Mouse (Mus musculus) neural tube, embryonic 14.5 days (tissue): ENCODE measurements around the gene Tm4sf5. TPM values are rescaled to one million over a fixed set of nuclear protein-coding genes. Genes with fewer than 3 reads are reported as not detected.

Source experiments
- ATAC-seq: fragments of 200-750 bp; cut with Nextera tagmentation; 2 replicates; pipeline ENCODE4 v1.8.0; 2017; ENCODE audit warnings: low read depth, mild to moderate bottlenecking, moderate TSS enrichment, moderate library complexity
- H3K27ac ChIP-seq: fragments of 300-500 bp; sonication (generic); 2 replicates; pipeline ENCODE4 v1.5.1; 2014; ENCODE audit warnings: low read depth, mild to moderate bottlenecking, control low read depth, low read length, moderate library complexity, mixed read lengths
- H3K27me3 ChIP-seq: fragments of 300-500 bp; sonication (generic); 2 replicates; pipeline ENCODE4 v1.6.1; 2014; ENCODE audit warnings: low read length; ENCODE audit not compliant: control insufficient read depth, insufficient read depth
- H3K36me3 ChIP-seq: fragments of 300-500 bp; sonication (generic); 2 replicates; pipeline ENCODE4 v1.6.1; 2014; ENCODE audit warnings: low read length, mixed read lengths; ENCODE audit not compliant: control insufficient read depth, insufficient read depth
- H3K4me1 ChIP-seq: fragments of 300-500 bp; sonication (generic); 2 replicates; pipeline ENCODE4 v1.6.1; 2014; ENCODE audit warnings: low read length; ENCODE audit not compliant: control insufficient read depth, insufficient read depth
- H3K4me2 ChIP-seq: fragments of 300-500 bp; sonication (generic); 2 replicates; pipeline ENCODE4 v1.6.1; 2014; ENCODE audit warnings: mild to moderate bottlenecking, low read depth, low read length, control low read depth
- H3K4me3 ChIP-seq: fragments of 300-500 bp; sonication (generic); 2 replicates; pipeline ENCODE4 v1.5.1; 2014; ENCODE audit warnings: low read depth, low read length, control low read depth, mixed read lengths
- H3K9ac ChIP-seq: fragments of 300-500 bp; sonication (generic); replicated peaks from 2 replicates; pipeline ENCODE4 v1.6.1; 2014; ENCODE audit warnings: low read depth, mild to moderate bottlenecking, control low read depth, low read length, mixed read lengths
- H3K9me3 ChIP-seq: fragments of 300-500 bp; sonication (generic); 2 replicates; pipeline ENCODE4 v1.6.1; 2016; ENCODE audit warnings: low read length; ENCODE audit not compliant: control insufficient read depth
- WGBS: fragments of 180-500 bp; shearing (Covaris S2); extraction: QIAGEN DNeasy Blood & Tissue Kit; methylation state at CpG from one replicate; pipeline ENCODE4 v1.1.7; 2014; 5-methylcytosine and 5-hydroxymethylcytosine counted together
- polyA plus RNA-seq: library from polyadenylated mRNA; unstranded; fragments of >200 nt; fragmentation: Nextera tagmentation; extraction: Ambion mirVana; gene quantifications from 2 replicates; pipeline ENCODE4 v1.2.1, GENCODE M21; 2014

The Tm4sf5 gene
- polyA plus RNA-seq, 1 experiment from 2014 or later, result 3.7 TPM

DNA sequence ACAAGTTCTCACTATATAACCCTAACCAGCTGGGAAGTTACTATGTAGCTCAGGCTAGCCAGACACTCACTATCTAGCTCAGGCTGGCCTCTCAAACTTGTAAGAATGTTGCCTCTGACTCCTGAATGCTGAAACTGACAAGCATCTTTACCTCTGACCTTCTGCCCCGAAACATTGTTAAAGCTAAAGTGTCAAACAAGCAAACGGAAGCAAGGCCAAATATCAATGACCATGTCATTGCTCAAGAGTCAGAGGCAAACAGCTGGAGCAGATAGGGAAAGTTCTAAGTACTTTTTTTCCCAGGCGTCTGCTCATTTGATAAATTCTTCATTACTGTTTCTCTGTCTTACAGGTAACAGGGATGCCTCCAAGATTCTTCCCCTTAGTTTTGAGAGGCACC, 3.0 kb upstream of the Tm4sf5 start:
- Histone ChIP-seq H3K4me1 (no peaks in the 10 kb centered on the region), H3K9me3 (no peaks in the 10 kb centered on the region), H3K9ac (no peak overlapping the region), H3K4me2 (no peak overlapping the region), H3K27ac (no peak overlapping the region), H3K36me3 (no peaks in the 10 kb centered on the region), H3K27me3 (no peaks in the 10 kb centered on the region), H3K4me3 (no peak overlapping the region)
- ATAC-seq, result no peak
- 83% methylated on average over 3 of the region's 3 CpGs for WGBS

DNA sequence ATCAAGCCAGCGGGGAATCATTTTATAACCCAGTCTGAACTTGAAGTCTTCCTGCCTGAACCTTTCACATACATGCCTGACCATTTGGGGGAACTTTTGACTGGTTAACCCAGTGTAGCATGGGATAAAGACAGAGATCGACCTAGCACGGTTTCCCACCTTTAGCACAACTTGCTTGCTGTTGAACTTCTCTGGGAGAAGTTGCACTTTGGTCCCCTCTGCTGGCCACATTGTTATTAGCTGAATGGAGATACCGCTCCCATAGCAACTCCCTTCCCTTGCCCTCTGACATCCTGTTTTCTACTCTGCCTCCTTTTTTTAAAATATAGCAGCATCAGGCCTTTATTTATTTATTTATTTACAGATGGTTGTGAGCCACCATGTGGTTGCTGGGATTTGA, 1.3 kb downstream of the Tm4sf5 start:
- H3K4me3 ChIP-seq, result no peak overlapping the region
- no peak for ATAC-seq
- WGBS, result 33% methylated on average over 4 of the region's 4 CpGs
- no peaks in the 10 kb centered on the region for H3K9me3 ChIP-seq
- H3K4me1 ChIP-seq, result no peaks in the 10 kb centered on the region
- no peak overlapping the region for H3K4me2 ChIP-seq
- H3K27me3 ChIP-seq, result no peaks in the 10 kb centered on the region
- no peak overlapping the region for H3K9ac ChIP-seq
- no peak overlapping the region for H3K27ac ChIP-seq
- no peaks in the 10 kb centered on the region for H3K36me3 ChIP-seq

DNA sequence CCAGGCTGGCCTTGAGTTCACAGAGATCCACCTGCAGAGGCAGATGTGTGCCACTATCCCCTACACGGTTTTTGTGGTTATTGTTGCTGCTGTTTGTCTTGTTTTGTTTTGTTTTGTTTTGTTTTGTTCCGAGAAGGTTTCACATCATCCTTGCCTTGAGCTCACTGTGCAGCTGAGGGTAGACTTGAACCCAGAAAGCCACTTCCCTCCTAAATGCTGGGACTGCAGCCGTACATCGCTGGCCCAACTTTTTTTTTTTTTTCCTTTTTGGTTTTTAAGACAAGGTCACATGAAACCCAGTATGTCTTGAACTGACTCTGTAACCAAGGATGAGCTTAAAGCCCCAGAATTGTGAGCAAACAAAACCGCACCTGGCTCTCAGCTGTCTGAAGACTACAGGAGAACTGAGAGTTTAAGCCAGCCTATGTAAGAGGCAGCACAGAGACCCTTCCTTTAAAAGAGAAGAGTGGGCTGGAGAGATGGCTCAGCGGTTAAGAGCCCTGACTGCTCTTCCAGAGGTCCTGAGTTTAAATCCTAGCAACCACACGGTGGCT, 2.0 kb downstream of the Tm4sf5 start:
- Histone ChIP-seq H3K9ac (no peak overlapping the region), H3K4me1 (no peaks in the 10 kb centered on the region), H3K27me3 (no peaks in the 10 kb centered on the region), H3K27ac (no peak overlapping the region), H3K9me3 (no peaks in the 10 kb centered on the region), H3K4me3 (no peak overlapping the region), H3K4me2 (no peak overlapping the region), H3K36me3 (no peaks in the 10 kb centered on the region)
- 68% methylated on average over 7 of the region's 7 CpGs for WGBS
- no peak for ATAC-seq

GRCm38 (mm10) chr11:70509753-70510564, 4.9 kb downstream of the Tm4sf5 start:
- no peak overlapping the region for H3K9ac ChIP-seq
- H3K27ac ChIP-seq, result no peak overlapping the region
- 11% methylated on average over 19 of the region's 19 CpGs for WGBS
- no peaks in the 10 kb centered on the region for H3K27me3 ChIP-seq
- H3K4me2 ChIP-seq, result peak overlapping the region; percentile 33; the same call in 1 of the 2 replicates
- H3K9me3 ChIP-seq, result no peaks in the 10 kb centered on the region
- no peak overlapping the region for H3K4me3 ChIP-seq
- no peaks in the 10 kb centered on the region for H3K36me3 ChIP-seq
- peak; percentile 21; the same call in 1 of the 2 replicates for ATAC-seq
- H3K4me1 ChIP-seq, result no peaks in the 10 kb centered on the region

- WGBS, result 76% methylated on average over 2 of the region's 2 CpGs
Observed at GRCm38 (mm10) chr11:70511242-70511641, 6.2 kb downstream of the Tm4sf5 start.

GRCm38 (mm10) chr11:70511825-70512224, 6.8 kb downstream of the Tm4sf5 start:
- Histone ChIP-seq H3K27me3 (no peaks in the 10 kb centered on the region), H3K4me1 (no peaks in the 10 kb centered on the region), H3K9me3 (no peaks in the 10 kb centered on the region), H3K36me3 (no peaks in the 10 kb centered on the region), H3K4me2 (no peak overlapping the region), H3K27ac (no peak overlapping the region), H3K4me3 (no peak overlapping the region), H3K9ac (no peak overlapping the region)
- WGBS, result 90% methylated on average over 7 of the region's 7 CpGs
- ATAC-seq, result no peak

More at GRCm38 (mm10) chr11:70511242-70511641, 6.2 kb downstream of the Tm4sf5 start:
- Histone ChIP-seq H3K4me3 (no peak overlapping the region), H3K36me3 (no peaks in the 10 kb centered on the region), H3K27ac (no peak overlapping the region), H3K9ac (no peak overlapping the region), H3K9me3 (no peaks in the 10 kb centered on the region), H3K27me3 (no peaks in the 10 kb centered on the region), H3K4me2 (no peak overlapping the region), H3K4me1 (no peaks in the 10 kb centered on the region)
- no peak for ATAC-seq

DNA sequence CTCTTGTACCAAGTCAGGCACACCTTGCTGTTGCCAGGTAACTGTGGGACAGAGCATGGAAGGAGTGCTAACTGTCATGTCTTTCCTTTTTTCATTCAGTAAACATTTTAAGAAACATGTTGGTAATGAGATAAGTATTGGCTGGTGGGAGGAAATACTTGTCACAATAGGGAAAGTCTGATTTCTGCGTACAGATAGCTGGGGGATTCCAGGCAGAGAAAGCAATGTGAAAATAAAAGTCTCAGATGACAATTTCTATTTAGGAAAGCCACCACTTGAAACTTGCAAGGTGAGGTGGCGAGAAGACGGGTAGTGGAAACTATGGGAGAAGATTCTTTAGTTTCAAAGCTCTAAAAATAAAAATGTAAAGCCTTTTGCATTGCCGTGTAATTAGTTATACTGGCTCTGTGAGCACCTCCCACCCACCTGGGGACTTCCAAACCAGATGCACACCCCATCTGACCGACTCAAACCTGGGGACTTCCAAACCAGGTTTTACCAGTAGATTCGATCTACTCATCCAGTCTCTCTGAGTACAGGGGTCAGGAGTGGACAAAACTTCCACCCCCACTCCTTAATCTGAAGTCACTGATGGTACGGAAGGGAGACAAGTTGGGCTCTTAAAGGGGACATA, 7.8 kb downstream of the Tm4sf5 start:
- H3K27ac ChIP-seq, result no peak overlapping the region; the same call in 1 of the 2 replicates
- no peak for ATAC-seq
- H3K9me3 ChIP-seq, result no peaks in the 10 kb centered on the region
- H3K36me3 ChIP-seq, result no peaks in the 10 kb centered on the region
- WGBS, result 85% methylated on average over 7 of the region's 7 CpGs
- H3K4me2 ChIP-seq, result no peak overlapping the region
- H3K4me3 ChIP-seq, result no peak overlapping the region
- no peaks in the 10 kb centered on the region for H3K4me1 ChIP-seq
- H3K27me3 ChIP-seq, result no peaks in the 10 kb centered on the region
- H3K9ac ChIP-seq, result no peak overlapping the region

GRCm38 (mm10) chr11:70513520-70513919, 8.5 kb downstream of the Tm4sf5 start:
- no peaks in the 10 kb centered on the region for H3K4me1 ChIP-seq
- H3K27me3 ChIP-seq, result no peaks in the 10 kb centered on the region
- ATAC-seq, result no peak
- no peak overlapping the region for H3K4me2 ChIP-seq
- H3K9me3 ChIP-seq, result no peaks in the 10 kb centered on the region
- no peak overlapping the region for H3K9ac ChIP-seq
- no peak overlapping the region; the same call in 1 of the 2 replicates for H3K27ac ChIP-seq
- H3K36me3 ChIP-seq, result no peaks in the 10 kb centered on the region
- 42% methylated on average over 11 of the region's 11 CpGs for WGBS
- H3K4me3 ChIP-seq, result no peak overlapping the region

DNA sequence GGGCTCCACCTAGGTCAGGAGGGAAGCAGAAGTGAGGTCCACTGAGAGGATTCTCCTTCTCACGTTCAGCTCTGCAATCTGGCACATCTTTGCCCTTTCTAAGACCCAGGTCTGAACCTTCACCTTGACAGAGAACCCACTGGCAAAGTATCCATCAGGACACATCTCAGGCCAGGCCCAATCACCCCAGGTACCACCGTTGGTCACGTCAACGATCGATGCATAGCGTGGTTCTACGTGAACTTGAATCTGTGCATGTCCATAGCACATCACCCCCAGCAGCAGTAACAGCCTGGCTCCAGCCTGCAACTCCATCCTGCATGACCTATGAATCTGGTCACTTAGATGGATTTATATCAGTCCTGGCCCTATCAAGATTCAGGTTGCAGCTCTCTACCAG, 9.2 kb downstream of the Tm4sf5 start, which contains the start of gene Vmo1:
Gene Vmo1, minus strand, starts transcription at position 329 of the 400 bp plus-strand sequence.
- WGBS, result 91% methylated on average over 7 of the region's 7 CpGs
- Histone ChIP-seq H3K36me3 (no peaks in the 10 kb centered on the region), H3K9me3 (no peaks in the 10 kb centered on the region), H3K4me2 (no peak within 1 kb of the TSS), H3K9ac (no peak within 1 kb of the TSS), H3K27me3 (no peaks in the 10 kb centered on the region), H3K4me3 (no peak within 1 kb of the TSS), H3K4me1 (no peaks in the 10 kb centered on the region), H3K27ac (no peak within 1 kb of the TSS; the same call in 1 of the 2 replicates)
- no peak for ATAC-seq
